ENCODE assay signal across 22 mouse cellular contexts in the genomic region with DNA sequence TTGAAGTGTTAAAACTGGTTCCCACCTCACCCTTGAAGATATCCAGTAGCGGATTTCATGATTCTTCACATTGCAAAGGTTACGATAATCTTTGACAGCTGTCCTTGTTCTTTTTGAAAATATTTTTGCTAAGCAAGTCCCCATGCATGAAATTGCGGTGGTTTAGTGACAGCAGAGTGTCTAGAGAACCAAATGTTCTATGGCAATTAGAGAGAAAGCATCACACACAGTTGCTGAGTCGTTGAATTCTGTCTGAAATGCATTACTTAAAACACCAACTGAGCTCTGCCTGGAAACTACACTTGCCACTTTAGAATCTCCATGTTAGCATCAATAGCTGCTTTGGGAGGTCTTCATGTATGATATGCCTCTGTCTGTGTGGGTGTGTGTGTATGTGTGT.
DNase-seq lines count a peak whose midpoint lies in the region; ATAC-seq and TF ChIP-seq lines count a peak whose summit lies in the region.
"Had no signal": no experiment of that assay in that cellular context is flagged by ENCODE, and none has a peak within 500 bp of the region (broad histone marks: within the 10 kb centered on the region; RNA-seq: fewer than 3 reads in every experiment).

No protein-coding gene starts in this region.

- TF ChIP-seq POLR2A in brain, embryonic 14.5 days (IDR thresholded peaks at IDR 0.05; ENCODE audit: borderline replicate concordance, extremely low read depth, insufficient read depth, insufficient read length, poor library complexity, severe bottlenecking), result no peak

- no peaks in the 10 kb centered on the region for H3K9me3 ChIP-seq in forebrain, postnatal 0 days (ENCODE audit: low read length)
- no peaks in the 10 kb centered on the region for H3K9me3 ChIP-seq in forebrain, embryonic 12.5 days
- H3K9me3 ChIP-seq: heart, embryonic 10.5 days; heart, embryonic 13.5 days had no signal

- no peak overlapping the region for H3K4me3 ChIP-seq in forebrain, postnatal 0 days (ENCODE audit: low read depth, low read length)
- no peak overlapping the region for H3K4me3 ChIP-seq in forebrain, embryonic 12.5 days (replicated peaks)
- H3K4me3 ChIP-seq: heart, adult 2 months; heart, embryonic 10.5 days; heart, embryonic 13.5 days had no signal

- no peaks in the 10 kb centered on the region for H3K36me3 ChIP-seq in forebrain, postnatal 0 days (ENCODE audit: insufficient read depth)
- no peaks in the 10 kb centered on the region for H3K36me3 ChIP-seq in forebrain, embryonic 12.5 days (replicated peaks)
- H3K36me3 ChIP-seq: heart, embryonic 10.5 days; heart, embryonic 13.5 days had no signal

- H3K27ac ChIP-seq in forebrain, postnatal 0 days (ENCODE audit: low read depth, low read length), result peak overlapping the region; percentile 47; the same call in 1 of the 2 replicates
- no peak overlapping the region for H3K27ac ChIP-seq in forebrain, embryonic 12.5 days
- H3K27ac ChIP-seq: heart, adult 2 months; heart, embryonic 10.5 days; heart, embryonic 13.5 days; hindbrain, embryonic 14.5 days; hindbrain, postnatal 0 days had no signal

- peak; percentile 49 for DNase-seq in forebrain, postnatal 0 days
- DNase-seq in layer of hippocampus, adult 9-11 months, result peak; percentile 40
- DNase-seq in layer of hippocampus, postnatal 36 days, result no peak
- peak; percentile 26 for DNase-seq in brain, embryonic 14.5 days (ENCODE audit: low read depth)
- no peak for DNase-seq in heart, adult 18-20 months
- DNase-seq: adrenal gland, adult 2 months; adrenal gland, postnatal 14 days; cerebellum, adult 18-20 months; cerebellum, adult 9-10 months; cerebellum, postnatal 14 days; gastrocnemius, postnatal 25 days; heart, adult 2 months; heart, postnatal 14 days; heart, postnatal 4 days had no signal

- H3K4me1 ChIP-seq in forebrain, postnatal 0 days (ENCODE audit: insufficient read depth), result 0 out of 2 replicates have a peak, but pooled peaks cover 5% of the 10 kb centered on the region
- no peaks in the 10 kb centered on the region for H3K4me1 ChIP-seq in forebrain, embryonic 12.5 days
- H3K4me1 ChIP-seq: heart, embryonic 10.5 days; heart, embryonic 13.5 days had no signal

- peak; percentile 79 for ATAC-seq in forebrain, postnatal 0 days
- no peak for ATAC-seq in forebrain, embryonic 12.5 days (ENCODE audit: low FRiP score)
- ATAC-seq: CD4-positive, CD25-positive, alpha-beta regulatory T cell, adult 4 months; hindbrain, postnatal 0 days; inflammation-experienced regulatory T-cells, adult 6 months; intestine, embryonic 16.5 days had no signal

- TF ChIP-seq CTCF in forebrain, postnatal 0 days (IDR thresholded peaks at IDR 0.05; ENCODE audit: low read depth), result no peak
- TF ChIP-seq CTCF in brain, embryonic 14.5 days (IDR thresholded peaks at IDR 0.05; ENCODE audit: borderline replicate concordance, extremely low read depth, insufficient read depth, insufficient read length), result no peak

- H3K9ac ChIP-seq in forebrain, postnatal 0 days, result no peak overlapping the region
- no peak overlapping the region for H3K9ac ChIP-seq in forebrain, embryonic 12.5 days
- H3K9ac ChIP-seq: heart, embryonic 13.5 days; hindbrain, embryonic 14.5 days had no signal

- WGBS in forebrain, postnatal 0 days, result 50% methylated on average over 4 of the region's 4 CpGs
- 89% methylated on average over 4 of the region's 4 CpGs for WGBS in forebrain, embryonic 12.5 days

- H3K4me2 ChIP-seq in forebrain, postnatal 0 days (ENCODE audit: low read depth), result no peak overlapping the region
- no peak overlapping the region for H3K4me2 ChIP-seq in forebrain, embryonic 12.5 days
- H3K4me2 ChIP-seq: heart, embryonic 13.5 days; hindbrain, embryonic 14.5 days had no signal

- H3K27me3 ChIP-seq in forebrain, postnatal 0 days (ENCODE audit: insufficient read depth, low read length), result no peaks in the 10 kb centered on the region
- no peaks in the 10 kb centered on the region for H3K27me3 ChIP-seq in forebrain, embryonic 12.5 days
- H3K27me3 ChIP-seq: heart, embryonic 13.5 days had no signal

Comparison
In these comparisons a context has a peak if more than half of its experiments do, and no peak if none do; other contexts are left out.
1. DNase-seq: peak in forebrain, postnatal 0 days (single experiment), layer of hippocampus, adult 9-11 months (single experiment) and brain, embryonic 14.5 days (single experiment); none in layer of hippocampus, postnatal 36 days (0 of 2) and heart, adult 18-20 months (0 of 2).